ENCODE assay signal across 8 mouse cellular contexts in genomic region chr11:115535401-115536037, GRCm38 (mm10). TPM values are rescaled to one million over a fixed set of nuclear protein-coding genes. Genes with fewer than 3 reads are reported as not detected.
DNase-seq lines count a peak whose midpoint lies in the region; ATAC-seq and TF ChIP-seq lines count a peak whose summit lies in the region.

No protein-coding gene starts in this region.

- H3K27me3 ChIP-seq in embryonic facial prominence, embryonic 15.5 days, result no peaks in the 10 kb centered on the region
- H3K27me3 ChIP-seq in heart, embryonic 11.5 days (ENCODE audit: control insufficient read depth, insufficient read depth, low read length), result no peaks in the 10 kb centered on the region
- no peaks in the 10 kb centered on the region for H3K27me3 ChIP-seq in kidney, embryonic 15.5 days
- H3K27me3 ChIP-seq in liver, embryonic 14.5 days (ENCODE audit: control insufficient read depth, insufficient read depth, low read length), result no peaks in the 10 kb centered on the region
- H3K27me3 ChIP-seq in stomach, embryonic 15.5 days (replicated peaks), result no peaks in the 10 kb centered on the region

- ATAC-seq in embryonic facial prominence, embryonic 15.5 days (ENCODE audit: insufficient number of reproducible peaks, low FRiP score, low TSS enrichment, low read depth), result peak; percentile 82
- peak; percentile 62 for ATAC-seq in heart, embryonic 11.5 days (replicated peaks; ENCODE audit: insufficient number of reproducible peaks, low FRiP score, low TSS enrichment)
- ATAC-seq in kidney, embryonic 15.5 days (replicated peaks; ENCODE audit: low FRiP score), result peak; percentile 84
- peak; percentile 75 for ATAC-seq in liver, embryonic 14.5 days (ENCODE audit: insufficient read depth)
- peak; percentile 80 for ATAC-seq in stomach, embryonic 15.5 days (ENCODE audit: insufficient read depth, low FRiP score, low read depth)

- H3K9ac ChIP-seq in embryonic facial prominence, embryonic 15.5 days, result peak overlapping the region; percentile 97
- peak overlapping the region; percentile 98 for H3K9ac ChIP-seq in heart, embryonic 11.5 days (ENCODE audit: low read depth, low read length)
- peak overlapping the region; percentile 99 for H3K9ac ChIP-seq in kidney, embryonic 15.5 days
- peak overlapping the region; percentile 99 for H3K9ac ChIP-seq in liver, embryonic 14.5 days (replicated peaks)
- peak overlapping the region; percentile 99 for H3K9ac ChIP-seq in stomach, embryonic 15.5 days

- no peaks in the 10 kb centered on the region for H3K9me3 ChIP-seq in embryonic facial prominence, embryonic 15.5 days (replicated peaks)
- H3K9me3 ChIP-seq in heart, embryonic 11.5 days (replicated peaks; ENCODE audit: control insufficient read depth, low read length), result no peaks in the 10 kb centered on the region
- H3K9me3 ChIP-seq in kidney, embryonic 15.5 days (replicated peaks), result no peaks in the 10 kb centered on the region
- H3K9me3 ChIP-seq in liver, embryonic 14.5 days (ENCODE audit: control insufficient read depth, low read length), result no peaks in the 10 kb centered on the region
- H3K9me3 ChIP-seq in stomach, embryonic 15.5 days, result no peaks in the 10 kb centered on the region

- H3K4me3 ChIP-seq in embryonic facial prominence, embryonic 15.5 days (replicated peaks), result peak overlapping the region; percentile 96
- peak overlapping the region; percentile 95 for H3K4me3 ChIP-seq in heart, embryonic 11.5 days (ENCODE audit: low read depth, low read length)
- H3K4me3 ChIP-seq in kidney, embryonic 15.5 days (replicated peaks), result peak overlapping the region; percentile 99
- H3K4me3 ChIP-seq in liver, embryonic 14.5 days (ENCODE audit: insufficient read depth in 1 of 2, low read depth in 2 of 2, low read length in 2 of 2), result peak overlapping the region; percentile 96 to 97
- peak overlapping the region; percentile 93 for H3K4me3 ChIP-seq in stomach, embryonic 15.5 days (replicated peaks)

- H3K4me1 ChIP-seq in embryonic facial prominence, embryonic 15.5 days, result peaks cover 15% of the 10 kb centered on the region
- H3K4me1 ChIP-seq in heart, embryonic 11.5 days (ENCODE audit: control insufficient read depth, insufficient read depth, low read length), result peaks cover 13% of the 10 kb centered on the region; the same call in 1 of the 2 replicates
- H3K4me1 ChIP-seq in kidney, embryonic 15.5 days, result peaks cover 26% of the 10 kb centered on the region
- H3K4me1 ChIP-seq in liver, embryonic 14.5 days (replicated peaks; ENCODE audit: control insufficient read depth in 2 of 2, insufficient read depth in 2 of 2, low read length in 1 of 2), result peaks cover 15 to 20% of the 10 kb centered on the region in 2 experiments
- H3K4me1 ChIP-seq in stomach, embryonic 15.5 days, result peaks cover 7% of the 10 kb centered on the region; the same call in 1 of the 2 replicates

- under 1% methylated on average over 84 of the region's 84 CpGs for WGBS in embryonic facial prominence, embryonic 15.5 days
- WGBS in heart, embryonic 11.5 days (ENCODE audit: insufficient replicate concordance), result under 1% methylated on average over 75 of the region's 84 CpGs
- WGBS in kidney, embryonic 15.5 days, result under 1% methylated on average over 78 of the region's 84 CpGs
- WGBS in liver, embryonic 14.5 days (ENCODE audit: insufficient replicate concordance), result under 1% methylated on average over 76 of the region's 84 CpGs
- WGBS in stomach, embryonic 15.5 days, result under 1% methylated on average over 60 of the region's 84 CpGs

- no peak for TF ChIP-seq EP300 in liver, embryonic 14.5 days (IDR thresholded peaks at IDR 0.05; ENCODE audit: low read depth)

- no peak for TF ChIP-seq CTCF in liver, embryonic 14.5 days (IDR thresholded peaks at IDR 0.05; ENCODE audit: low read depth)

- peak overlapping the region; percentile 45 for H3K4me2 ChIP-seq in embryonic facial prominence, embryonic 15.5 days (replicated peaks)
- H3K4me2 ChIP-seq in heart, embryonic 11.5 days, result peak overlapping the region; percentile 85
- H3K4me2 ChIP-seq in kidney, embryonic 15.5 days, result peak overlapping the region; percentile 65
- H3K4me2 ChIP-seq in liver, embryonic 14.5 days (ENCODE audit: low read depth), result peak overlapping the region; percentile 95
- peak overlapping the region; percentile 49 for H3K4me2 ChIP-seq in stomach, embryonic 15.5 days

- peak; percentile 84 for DNase-seq in CD4-positive helper T cell, adult 2 months (ENCODE audit: low read depth, low spot score)
- DNase-seq in adrenal gland, postnatal 4 days (ENCODE audit: low spot score in 2 of 2), result peak; percentile 40 to 57
- DNase-seq in liver, embryonic 14.5 days (ENCODE audit: low read depth in 3 of 3, low spot score in 3 of 3), result peak; percentile 38 to 55 (median 45)
- peak; percentile 75 to 77 for DNase-seq in natural killer cell, adult 2 months (ENCODE audit: low spot score in 2 of 2)

- peak overlapping the region; percentile 100 for H3K27ac ChIP-seq in embryonic facial prominence, embryonic 15.5 days (replicated peaks)
- peak overlapping the region; percentile 100 for H3K27ac ChIP-seq in heart, embryonic 11.5 days (ENCODE audit: low read depth, low read length)
- peak overlapping the region; percentile 100 for H3K27ac ChIP-seq in kidney, embryonic 15.5 days
- H3K27ac ChIP-seq in liver, embryonic 14.5 days, result peak overlapping the region; percentile 87
- peak overlapping the region; percentile 100 for H3K27ac ChIP-seq in stomach, embryonic 15.5 days

- peaks cover 28% of the 10 kb centered on the region for H3K36me3 ChIP-seq in embryonic facial prominence, embryonic 15.5 days
- peaks cover 21% of the 10 kb centered on the region for H3K36me3 ChIP-seq in heart, embryonic 11.5 days (ENCODE audit: control insufficient read depth, insufficient read depth, low read length)
- peaks cover 36% of the 10 kb centered on the region for H3K36me3 ChIP-seq in kidney, embryonic 15.5 days
- peaks cover 32% of the 10 kb centered on the region for H3K36me3 ChIP-seq in liver, embryonic 14.5 days (replicated peaks; ENCODE audit: control insufficient read depth, insufficient read depth, low read depth)
- H3K36me3 ChIP-seq in stomach, embryonic 15.5 days, result peaks cover 13% of the 10 kb centered on the region; the same call in 1 of the 2 replicates

RNA-seq across cellular contexts. Expression of gene Sumo2, which starts 0.6 kb away (rescaled TPM):
- 100 to 1,000 TPM; 361 to 374 TPM for total RNA-seq in adrenal gland, postnatal 4 days (2021)
- 826 and 846 TPM in 2 replicates for polyA plus RNA-seq in embryonic facial prominence, embryonic 15.5 days (2015; fragmentation: Nextera tagmentation; extraction: Ambion mirVana)
- polyA plus RNA-seq in heart, embryonic 11.5 days (2014; fragmentation: Nextera tagmentation; extraction: Ambion mirVana), result 702 and 712 TPM in 2 replicates
- polyA plus RNA-seq in kidney, embryonic 15.5 days (2015; fragmentation: Nextera tagmentation; extraction: Ambion mirVana), result 1,007 and 1,133 TPM in 2 replicates
- 161 and 198 TPM in 2 replicates for polyA plus RNA-seq in liver, embryonic 14.5 days (2012; rRNA removed)
- 393 and 406 TPM in 2 replicates for polyA plus RNA-seq in liver, embryonic 14.5 days (2014; fragmentation: Nextera tagmentation; extraction: Ambion mirVana)
- polyA plus RNA-seq in stomach, embryonic 15.5 days (2015; fragmentation: Nextera tagmentation; extraction: Ambion mirVana), result 838 and 874 TPM in 2 replicates

RNA-seq across cellular contexts. Expression of gene Jpt1, which starts 21.3 kb away (rescaled TPM):
- total RNA-seq in adrenal gland, postnatal 4 days (2021), result 100 to 1,000 TPM; 149 to 164 TPM
- 523 and 542 TPM in 2 replicates for polyA plus RNA-seq in embryonic facial prominence, embryonic 15.5 days (2015; fragmentation: Nextera tagmentation; extraction: Ambion mirVana)
- polyA plus RNA-seq in heart, embryonic 11.5 days (2014; fragmentation: Nextera tagmentation; extraction: Ambion mirVana), result 434 and 457 TPM in 2 replicates
- polyA plus RNA-seq in kidney, embryonic 15.5 days (2015; fragmentation: Nextera tagmentation; extraction: Ambion mirVana), result 457 and 460 TPM in 2 replicates
- 138 and 151 TPM in 2 replicates for polyA plus RNA-seq in liver, embryonic 14.5 days (2012; rRNA removed)
- polyA plus RNA-seq in liver, embryonic 14.5 days (2014; fragmentation: Nextera tagmentation; extraction: Ambion mirVana), result 233 and 256 TPM in 2 replicates
- 472 and 482 TPM in 2 replicates for polyA plus RNA-seq in stomach, embryonic 15.5 days (2015; fragmentation: Nextera tagmentation; extraction: Ambion mirVana)

RNA-seq across cellular contexts. Expression of gene Nup85, which starts 28.7 kb away (rescaled TPM):
- 10 to 100 TPM; 68.9 to 73.6 TPM for total RNA-seq in adrenal gland, postnatal 4 days (2021)
- polyA plus RNA-seq in embryonic facial prominence, embryonic 15.5 days (2015; fragmentation: Nextera tagmentation; extraction: Ambion mirVana), result 144 and 156 TPM in 2 replicates
- 131 and 133 TPM in 2 replicates for polyA plus RNA-seq in heart, embryonic 11.5 days (2014; fragmentation: Nextera tagmentation; extraction: Ambion mirVana)
- 174 and 190 TPM in 2 replicates for polyA plus RNA-seq in kidney, embryonic 15.5 days (2015; fragmentation: Nextera tagmentation; extraction: Ambion mirVana)
- polyA plus RNA-seq in liver, embryonic 14.5 days (2012; rRNA removed), result 96.0 and 109 TPM in 2 replicates
- polyA plus RNA-seq in liver, embryonic 14.5 days (2014; fragmentation: Nextera tagmentation; extraction: Ambion mirVana), result 118 and 125 TPM in 2 replicates
- 159 and 181 TPM in 2 replicates for polyA plus RNA-seq in stomach, embryonic 15.5 days (2015; fragmentation: Nextera tagmentation; extraction: Ambion mirVana)

RNA-seq across cellular contexts. Expression of gene Nt5c, which starts 43.9 kb away (rescaled TPM):
- total RNA-seq in adrenal gland, postnatal 4 days (2021), result 100 to 1,000 TPM in 1 of 2 experiments, 10 to 100 TPM in 1; 91.6 to 113 TPM
- polyA plus RNA-seq in embryonic facial prominence, embryonic 15.5 days (2015; fragmentation: Nextera tagmentation; extraction: Ambion mirVana), result 87.5 and 88.1 TPM in 2 replicates
- 70.5 and 76.3 TPM in 2 replicates for polyA plus RNA-seq in heart, embryonic 11.5 days (2014; fragmentation: Nextera tagmentation; extraction: Ambion mirVana)
- polyA plus RNA-seq in kidney, embryonic 15.5 days (2015; fragmentation: Nextera tagmentation; extraction: Ambion mirVana), result 72.7 and 76.7 TPM in 2 replicates
- polyA plus RNA-seq in liver, embryonic 14.5 days (2012; rRNA removed), result 27.8 and 31.9 TPM in 2 replicates
- 50.7 and 50.9 TPM in 2 replicates for polyA plus RNA-seq in liver, embryonic 14.5 days (2014; fragmentation: Nextera tagmentation; extraction: Ambion mirVana)
- polyA plus RNA-seq in stomach, embryonic 15.5 days (2015; fragmentation: Nextera tagmentation; extraction: Ambion mirVana), result 115 and 123 TPM in 2 replicates

Comparison
In these comparisons a context has a peak if more than half of its experiments do, and no peak if none do; other contexts are left out.
1. Peak in every context shown above with its lines: DNase-seq, ATAC-seq, H3K4me3 ChIP-seq and H3K27ac ChIP-seq.
2. H3K4me2 ChIP-seq: peak in every context shown above with its lines; median percentile 95 in liver, embryonic 14.5 days; 85 in heart, embryonic 11.5 days; 65 in kidney, embryonic 15.5 days; 49 in stomach, embryonic 15.5 days; 45 in embryonic facial prominence, embryonic 15.5 days.